In the genomic region with DNA sequence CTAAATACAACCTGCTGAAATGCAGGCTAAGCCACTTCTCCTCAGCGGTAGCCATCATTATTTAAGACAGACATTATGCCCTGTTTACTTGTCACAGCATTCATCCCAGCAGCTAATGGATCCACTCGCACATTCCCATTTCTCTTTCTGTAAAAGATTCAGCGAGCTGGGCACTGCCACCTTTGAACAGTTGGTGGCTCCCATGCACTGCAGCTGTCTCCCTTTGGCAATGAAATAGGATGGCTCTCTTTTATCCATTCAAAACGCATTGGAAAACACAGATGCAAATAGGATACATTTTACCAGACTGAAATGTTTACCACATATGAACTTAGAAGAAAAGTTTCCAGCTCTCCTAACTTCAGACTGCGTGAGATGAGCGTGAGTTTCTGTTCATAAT, we compare ENCODE assay signal across 9 mouse cellular contexts. TPM values are rescaled to one million over a fixed set of nuclear protein-coding genes. Genes with fewer than 3 reads are reported as not detected.
DNase-seq lines count a peak whose midpoint lies in the region; ATAC-seq and TF ChIP-seq lines count a peak whose summit lies in the region.
"Had no signal": no experiment of that assay in that cellular context is flagged by ENCODE, and none has a peak within 500 bp of the region (broad histone marks: within the 10 kb centered on the region; RNA-seq: fewer than 3 reads in every experiment).

No protein-coding gene starts in this region.

- H3K27ac ChIP-seq in embryonic fibroblast, embryonic 13.5 days (ENCODE audit: insufficient read depth, low read length) = no peak overlapping the region

- TF ChIP-seq CTCF in embryonic fibroblast, embryonic 13.5 days (IDR thresholded peaks at IDR 0.05; ENCODE audit: borderline replicate concordance, insufficient read depth, low read length) = peak; percentile 66

- H3K4me3 ChIP-seq in embryonic fibroblast, embryonic 13.5 days (ENCODE audit: insufficient read depth, low read length) = no peak overlapping the region

- ATAC-seq in megakaryocyte progenitor cell, adult 5-6 weeks (replicated peaks; ENCODE audit: poor library complexity) = peak; percentile 75

- DNase-seq in gastrocnemius, postnatal 10 days = peak; percentile 12
- no peak for DNase-seq in gastrocnemius, postnatal 14 days
- DNase-seq in Muller cell, postnatal 12 days (ENCODE audit: inconsistent ontology term) = peak; percentile 35
- DNase-seq in kidney, postnatal 36 days = peak; percentile 21 to 59
- DNase-seq in ovary, postnatal 36 days (ENCODE audit: low spot score) = no peak
- DNase-seq in urinary bladder, postnatal 4 days (ENCODE audit: low spot score in 2 of 2) = no peak

- TF ChIP-seq POLR2A in embryonic fibroblast, embryonic 13.5 days (IDR thresholded peaks at IDR 0.05; ENCODE audit: low read depth, low read length) = no peak

- no peaks in the 10 kb centered on the region for H3K4me1 ChIP-seq in embryonic fibroblast, embryonic 13.5 days (ENCODE audit: control insufficient read depth, insufficient read depth, low read length)

- intact Hi-C loops in gastrocnemius, postnatal 14 days (cut with DNase I; ENCODE audit: low total_unique reads) = no loop called here

RNA-seq across cellular contexts. Expression of a gene that starts 21.5 kb away (rescaled TPM):
- under 1 TPM; 0.19 to 0.20 TPM for total RNA-seq in gastrocnemius, postnatal 10 days (2021)
- total RNA-seq in gastrocnemius, postnatal 14 days (2021) = not detected
- polyA plus RNA-seq in embryonic fibroblast, embryonic 13.5 days (2011; ENCODE audit: insufficient read length, low read depth, missing spikeins) = not detected in 2 replicates
- not detected in 2 replicates for total RNA-seq in megakaryocyte progenitor cell, adult 5-6 weeks (2015)
- total RNA-seq in megakaryocyte progenitor cell, adult 5-6 weeks (2017) = not detected in 2 replicates
- total RNA-seq: heart, adult 18-20 months had no signal

Comparison
In these comparisons a context has a peak if more than half of its experiments do, and no peak if none do; other contexts are left out.
1. DNase-seq: peak in gastrocnemius, postnatal 10 days (single experiment), Muller cell, postnatal 12 days (single experiment) and kidney, postnatal 36 days (2 of 2); none in gastrocnemius, postnatal 14 days (single experiment), ovary, postnatal 36 days (single experiment) and urinary bladder, postnatal 4 days (0 of 2).